Mouse (Mus musculus): ENCODE data around the gene Rnase2b. TPM values are rescaled to one million over a fixed set of nuclear protein-coding genes. Genes with fewer than 3 reads are reported as not detected.
"Not testable (repeated sequence)": the region's sequence is repeated elsewhere in the genome, so short reads cannot be mapped to it uniquely, and the experiment has no call there.

Gene Rnase2b
- polyA plus RNA-seq, 1 experiment from 2014 or later: not detected

GRCm38 (mm10) chr14:51165435-51165834 lies 3.4 kb downstream of the Rnase2b start:
- Histone ChIP-seq H3K9me3 (replicated peaks; ENCODE audit: control insufficient read depth, low read length) (no peaks in the 10 kb centered on the region), H3K36me3 (ENCODE audit: control insufficient read depth, insufficient read depth, low read length) (no peaks in the 10 kb centered on the region), H3K4me3 (replicated peaks; ENCODE audit: low read length) (no peak overlapping the region), H3K4me2 (ENCODE audit: low read depth, low read length) (no peak overlapping the region), H3K9ac (ENCODE audit: low read length) (no peak overlapping the region), H3K27me3 (ENCODE audit: control insufficient read depth, insufficient read depth, low read length) (no peaks in the 10 kb centered on the region), H3K4me1 (ENCODE audit: control insufficient read depth, insufficient read depth, low read length) (no peaks in the 10 kb centered on the region), H3K27ac (ENCODE audit: low read length) (no peak overlapping the region)
- ATAC-seq (ENCODE audit: insufficient read depth, low FRiP score): no peak
- 90% methylated on average over 1 of the region's 1 CpGs for WGBS

- Histone ChIP-seq H3K4me2 (ENCODE audit: low read depth, low read length) (no peak overlapping the region), H3K36me3 (ENCODE audit: control insufficient read depth, insufficient read depth, low read length) (no peaks in the 10 kb centered on the region), H3K9ac (ENCODE audit: low read length) (no peak overlapping the region), H3K27ac (ENCODE audit: low read length) (no peak overlapping the region), H3K27me3 (ENCODE audit: control insufficient read depth, insufficient read depth, low read length) (no peaks in the 10 kb centered on the region), H3K4me3 (replicated peaks; ENCODE audit: low read length) (no peak overlapping the region), H3K4me1 (ENCODE audit: control insufficient read depth, insufficient read depth, low read length) (no peaks in the 10 kb centered on the region), H3K9me3 (replicated peaks; ENCODE audit: control insufficient read depth, low read length) (no peaks in the 10 kb centered on the region)
- ATAC-seq (ENCODE audit: insufficient read depth, low FRiP score): no peak
Observed at GRCm38 (mm10) chr14:51166068-51166467, 4.0 kb downstream of the Rnase2b start.

- H3K27me3 ChIP-seq (ENCODE audit: control insufficient read depth, insufficient read depth, low read length); H3K4me3 ChIP-seq (replicated peaks; ENCODE audit: low read length); H3K27ac ChIP-seq (ENCODE audit: low read length); H3K4me1 ChIP-seq (ENCODE audit: control insufficient read depth, insufficient read depth, low read length); H3K9ac ChIP-seq (ENCODE audit: low read length); H3K9me3 ChIP-seq (replicated peaks; ENCODE audit: control insufficient read depth, low read length); ATAC-seq (ENCODE audit: insufficient read depth, low FRiP score); H3K4me2 ChIP-seq (ENCODE audit: low read depth, low read length); H3K36me3 ChIP-seq (ENCODE audit: control insufficient read depth, insufficient read depth, low read length): not testable (repeated sequence)
- 34% methylated on average over 9 of the region's 9 CpGs for WGBS
Observed at GRCm38 (mm10) chr14:51172095-51172865, 10.2 kb downstream of the Rnase2b start.

- H3K36me3 ChIP-seq (ENCODE audit: control insufficient read depth, insufficient read depth, low read length); H3K9me3 ChIP-seq (replicated peaks; ENCODE audit: control insufficient read depth, low read length); H3K4me2 ChIP-seq (ENCODE audit: low read depth, low read length); H3K4me3 ChIP-seq (replicated peaks; ENCODE audit: low read length); H3K27ac ChIP-seq (ENCODE audit: low read length); H3K9ac ChIP-seq (ENCODE audit: low read length); H3K27me3 ChIP-seq (ENCODE audit: control insufficient read depth, insufficient read depth, low read length); H3K4me1 ChIP-seq (ENCODE audit: control insufficient read depth, insufficient read depth, low read length); ATAC-seq (ENCODE audit: insufficient read depth, low FRiP score): not testable (repeated sequence)
- 57% methylated on average over 4 of the region's 4 CpGs for WGBS
Observed at GRCm38 (mm10) chr14:51172947-51173346, 10.9 kb downstream of the Rnase2b start.

GRCm38 (mm10) chr14:51173843-51174242 lies 11.8 kb downstream of the Rnase2b start:
- WGBS: 82% methylated on average over 4 of the region's 4 CpGs
- Histone ChIP-seq H3K4me3 (replicated peaks; ENCODE audit: low read length) (no peak overlapping the region), H3K27ac (ENCODE audit: low read length) (no peak overlapping the region), H3K4me2 (ENCODE audit: low read depth, low read length) (no peak overlapping the region), H3K27me3 (ENCODE audit: control insufficient read depth, insufficient read depth, low read length) (no peaks in the 10 kb centered on the region), H3K4me1 (ENCODE audit: control insufficient read depth, insufficient read depth, low read length) (no peaks in the 10 kb centered on the region), H3K9me3 (replicated peaks; ENCODE audit: control insufficient read depth, low read length) (no peaks in the 10 kb centered on the region), H3K9ac (ENCODE audit: low read length) (no peak overlapping the region), H3K36me3 (ENCODE audit: control insufficient read depth, insufficient read depth, low read length) (no peaks in the 10 kb centered on the region)
- no peak for ATAC-seq (ENCODE audit: insufficient read depth, low FRiP score)

- H3K9ac ChIP-seq (ENCODE audit: low read length); H3K36me3 ChIP-seq (ENCODE audit: control insufficient read depth, insufficient read depth, low read length); H3K4me1 ChIP-seq (ENCODE audit: control insufficient read depth, insufficient read depth, low read length); H3K4me2 ChIP-seq (ENCODE audit: low read depth, low read length); H3K27me3 ChIP-seq (ENCODE audit: control insufficient read depth, insufficient read depth, low read length); H3K4me3 ChIP-seq (replicated peaks; ENCODE audit: low read length); ATAC-seq (ENCODE audit: insufficient read depth, low FRiP score); H3K27ac ChIP-seq (ENCODE audit: low read length); H3K9me3 ChIP-seq (replicated peaks; ENCODE audit: control insufficient read depth, low read length): not testable (repeated sequence)
- WGBS: 74% methylated on average over 2 of the region's 2 CpGs
Observed at GRCm38 (mm10) chr14:51181051-51181450, 19.0 kb downstream of the Rnase2b start.

- no peak for ATAC-seq (ENCODE audit: insufficient read depth, low FRiP score)
- H3K4me1 ChIP-seq (ENCODE audit: control insufficient read depth, insufficient read depth, low read length): no peaks in the 10 kb centered on the region
- H3K9ac ChIP-seq (ENCODE audit: low read length): no peak overlapping the region
- 83% methylated on average over 4 of the region's 4 CpGs for WGBS
- no peak overlapping the region for H3K4me3 ChIP-seq (replicated peaks; ENCODE audit: low read length)
- H3K27me3 ChIP-seq (ENCODE audit: control insufficient read depth, insufficient read depth, low read length): no peaks in the 10 kb centered on the region
- no peaks in the 10 kb centered on the region for H3K9me3 ChIP-seq (replicated peaks; ENCODE audit: control insufficient read depth, low read length)
- H3K4me2 ChIP-seq (ENCODE audit: low read depth, low read length): no peak overlapping the region
- no peaks in the 10 kb centered on the region for H3K36me3 ChIP-seq (ENCODE audit: control insufficient read depth, insufficient read depth, low read length)
- no peak overlapping the region for H3K27ac ChIP-seq (ENCODE audit: low read length)
Observed at GRCm38 (mm10) chr14:51195681-51196080, 33.6 kb downstream of the Rnase2b start.

GRCm38 (mm10) chr14:51199098-51200023 lies 37.3 kb downstream of the Rnase2b start, which contains the start of gene Ang2:
TSS of gene Ang2 (minus strand) at chr14:51199148.
- no peaks in the 10 kb centered on the region for H3K27me3 ChIP-seq (ENCODE audit: control insufficient read depth, insufficient read depth, low read length)
- no peaks in the 10 kb centered on the region for H3K4me1 ChIP-seq (ENCODE audit: control insufficient read depth, insufficient read depth, low read length)
- H3K9ac ChIP-seq (ENCODE audit: low read length): no peak within 1 kb of the TSS
- WGBS: 76% methylated on average over 5 of the region's 5 CpGs
- no peak within 1 kb of the TSS for H3K4me2 ChIP-seq (ENCODE audit: low read depth, low read length)
- H3K36me3 ChIP-seq (ENCODE audit: control insufficient read depth, insufficient read depth, low read length): no peaks in the 10 kb centered on the region
- H3K9me3 ChIP-seq (replicated peaks; ENCODE audit: control insufficient read depth, low read length): no peaks in the 10 kb centered on the region
- no peak for ATAC-seq (ENCODE audit: insufficient read depth, low FRiP score)
- no peak within 1 kb of the TSS for H3K4me3 ChIP-seq (replicated peaks; ENCODE audit: low read length)
- no peak within 1 kb of the TSS for H3K27ac ChIP-seq (ENCODE audit: low read length)

- no peak for ATAC-seq (ENCODE audit: insufficient read depth, low FRiP score)
- H3K9ac ChIP-seq (ENCODE audit: low read length): no peak overlapping the region
- no peak overlapping the region for H3K4me2 ChIP-seq (ENCODE audit: low read depth, low read length)
- H3K9me3 ChIP-seq (replicated peaks; ENCODE audit: control insufficient read depth, low read length): no peaks in the 10 kb centered on the region
- no peak overlapping the region for H3K4me3 ChIP-seq (replicated peaks; ENCODE audit: low read length)
- no peaks in the 10 kb centered on the region for H3K27me3 ChIP-seq (ENCODE audit: control insufficient read depth, insufficient read depth, low read length)
- H3K27ac ChIP-seq (ENCODE audit: low read length): no peak overlapping the region
- WGBS: 92% methylated on average over 2 of the region's 2 CpGs
- H3K4me1 ChIP-seq (ENCODE audit: control insufficient read depth, insufficient read depth, low read length): no peaks in the 10 kb centered on the region
- no peaks in the 10 kb centered on the region for H3K36me3 ChIP-seq (ENCODE audit: control insufficient read depth, insufficient read depth, low read length)
Observed at GRCm38 (mm10) chr14:51200054-51200453, 38.0 kb downstream of the Rnase2b start.

Data from stomach, embryonic 16.5 days (tissue).